Mouse (Mus musculus) lung, embryonic 14.5 days (tissue): ENCODE results near the gene Foxa2. TPM values are rescaled to one million over a fixed set of nuclear protein-coding genes. Genes with fewer than 3 reads are reported as not detected.

Source experiments
- ATAC-seq: fragments of 200-750 bp; cut with Nextera tagmentation; 2 replicates; pipeline ENCODE4 v1.8.0; 2017; ENCODE audit warnings: mild to moderate bottlenecking, moderate TSS enrichment, moderate library complexity; ENCODE audit not compliant: insufficient read depth
- DNase-seq: peaks from one replicate; pipeline ENCODE4 v3.0.0-alpha.2; 2015
- H3K27ac ChIP-seq: fragments of 300-500 bp; sonication (generic); 2 replicates; pipeline ENCODE4 v1.5.1; 2014; ENCODE audit warnings: low read depth, mild to moderate bottlenecking, moderate library complexity
- H3K27me3 ChIP-seq: fragments of 300-500 bp; sonication (generic); 2 replicates; pipeline ENCODE4 v1.6.1; 2014; ENCODE audit warnings: low read length, control low read depth; ENCODE audit not compliant: insufficient read depth
- H3K36me3 ChIP-seq: fragments of 300-500 bp; sonication (generic); 2 replicates; pipeline ENCODE4 v1.6.1; 2014; ENCODE audit warnings: control low read depth; ENCODE audit not compliant: insufficient read depth
- H3K4me1 ChIP-seq: fragments of 300-500 bp; sonication (generic); 2 replicates; pipeline ENCODE4 v1.6.1; 2014; ENCODE audit warnings: antibody characterized with exemption, control low read depth; ENCODE audit not compliant: insufficient read depth
- H3K4me2 ChIP-seq: fragments of 300-500 bp; sonication (generic); 2 replicates; pipeline ENCODE4 v1.6.1; 2014; ENCODE audit warnings: mild to moderate bottlenecking
- H3K4me3 ChIP-seq: fragments of 300-500 bp; sonication (generic); 2 replicates; pipeline ENCODE4 v1.5.1; 2014; ENCODE audit warnings: low read depth, low read length
- H3K9ac ChIP-seq: fragments of 300-500 bp; sonication (generic); 2 replicates; pipeline ENCODE4 v1.6.1; 2014
- H3K9me3 ChIP-seq: fragments of 300-500 bp; sonication (generic); 2 replicates; pipeline ENCODE4 v1.6.1; 2016; ENCODE audit warnings: low read depth, low read length, control low read depth
- CTCF ChIP-seq: IDR thresholded peaks from 2 replicates; pipeline ENCODE4 v1.5.1; 2016; ENCODE audit warnings: antibody characterized with exemption, low read depth
- WGBS: fragments of 180-500 bp; shearing (Covaris S2); extraction: QIAGEN DNeasy Blood & Tissue Kit; methylation state at CpG from one replicate; pipeline ENCODE4 v1.1.7; 2014; 5-methylcytosine and 5-hydroxymethylcytosine counted together
- polyA plus RNA-seq: library from polyadenylated mRNA; unstranded; fragments of >200 nt; fragmentation: Nextera tagmentation; extraction: Ambion mirVana; gene quantifications from 2 replicates; pipeline ENCODE4 v1.2.1, GENCODE M21; 2014

Foxa2 gene
- polyA plus RNA-seq, 1 experiment from 2014 or later, result 43.2 TPM

- no peaks in the 10 kb centered on the region for H3K4me1 ChIP-seq
- ATAC-seq (peak; percentile 44), DNase-seq (no peak)
- H3K4me3 ChIP-seq, result peak overlapping the region; percentile 51
- under 1% methylated on average over 53 of the region's 53 CpGs for WGBS
- H3K9me3 ChIP-seq, result no peaks in the 10 kb centered on the region
- H3K36me3 ChIP-seq, result 0 out of 2 replicates have a peak, but pooled peaks cover 15% of the 10 kb centered on the region
- H3K27me3 ChIP-seq, result peaks cover 98% of the 10 kb centered on the region
- H3K9ac ChIP-seq, result peak overlapping the region; percentile 67
- peak overlapping the region; percentile 97 for H3K27ac ChIP-seq
- TF ChIP-seq CTCF, result no peak
- H3K4me2 ChIP-seq, result peak overlapping the region; percentile 59
Observed at GRCm38 (mm10) chr2:148039351-148040235, 7.2 kb downstream of the Foxa2 start.

- peak overlapping the region; percentile 97 for H3K27ac ChIP-seq
- peak overlapping the region; percentile 51 for H3K4me3 ChIP-seq
- peak overlapping the region; percentile 67 for H3K9ac ChIP-seq
- H3K27me3 ChIP-seq, result peaks cover 98% of the 10 kb centered on the region
- H3K4me2 ChIP-seq, result peak overlapping the region; percentile 59
- no peaks in the 10 kb centered on the region for H3K4me1 ChIP-seq
- 0 out of 2 replicates have a peak, but pooled peaks cover 6% of the 10 kb centered on the region for H3K36me3 ChIP-seq
- under 1% methylated on average over 42 of the region's 42 CpGs for WGBS
- no peak for DNase-seq
- TF ChIP-seq CTCF, result no peak
- no peak for ATAC-seq
- no peaks in the 10 kb centered on the region for H3K9me3 ChIP-seq
Observed at GRCm38 (mm10) chr2:148038366-148039310, 8.1 kb downstream of the Foxa2 start.

DNA sequence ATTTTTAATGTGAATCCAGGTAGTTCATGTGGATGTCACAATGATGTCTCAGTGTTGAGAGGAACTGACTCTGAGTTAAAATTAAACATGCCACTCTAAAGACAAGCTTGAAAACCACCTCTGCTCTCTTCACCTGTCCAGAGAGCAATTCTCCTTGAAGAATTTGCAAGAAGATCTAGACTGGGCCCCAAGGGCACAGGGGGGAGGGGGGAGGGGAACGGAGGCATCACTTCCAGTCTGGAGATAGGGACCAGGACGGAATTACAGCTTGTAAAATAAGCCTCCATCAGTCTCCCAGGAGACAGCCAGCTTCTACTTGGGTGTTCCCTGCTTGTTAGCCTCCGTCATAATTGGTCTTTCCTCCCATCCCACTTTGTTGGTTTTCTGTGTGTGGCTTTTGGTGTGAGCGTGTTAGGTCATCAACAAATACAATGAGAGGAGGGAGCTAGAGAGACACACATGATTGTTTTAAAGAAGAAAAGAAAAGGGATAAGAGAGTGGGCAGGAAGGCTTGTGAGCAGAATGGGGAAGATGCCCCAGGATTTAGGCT lies 10.1 kb downstream of the Foxa2 start:
- DNase-seq (no peak), ATAC-seq (no peak)
- H3K4me1 ChIP-seq, result no peaks in the 10 kb centered on the region
- WGBS, result 4% methylated on average over 4 of the region's 4 CpGs
- peak overlapping the region; percentile 59 for H3K4me2 ChIP-seq
- peak overlapping the region; percentile 51 for H3K4me3 ChIP-seq
- peaks cover 93% of the 10 kb centered on the region for H3K27me3 ChIP-seq
- peak overlapping the region; percentile 97 for H3K27ac ChIP-seq
- no peaks in the 10 kb centered on the region for H3K36me3 ChIP-seq
- H3K9ac ChIP-seq, result peak overlapping the region; percentile 67
- no peaks in the 10 kb centered on the region for H3K9me3 ChIP-seq
- TF ChIP-seq CTCF, result no peak

GRCm38 (mm10) chr2:148030991-148031675 lies 15.6 kb downstream of the Foxa2 start:
- H3K4me2 ChIP-seq, result peak overlapping the region; percentile 54
- H3K9me3 ChIP-seq, result no peaks in the 10 kb centered on the region
- TF ChIP-seq CTCF, result no peak
- peaks cover 67% of the 10 kb centered on the region for H3K27me3 ChIP-seq
- H3K4me3 ChIP-seq, result peak overlapping the region; percentile 22
- WGBS, result 14% methylated on average over 6 of the region's 6 CpGs
- ATAC-seq, result no peak
- H3K9ac ChIP-seq, result peak overlapping the region; percentile 39
- no peak for DNase-seq
- peak overlapping the region; percentile 78 for H3K27ac ChIP-seq
- no peaks in the 10 kb centered on the region; the same call in 1 of the 2 replicates for H3K4me1 ChIP-seq
- H3K36me3 ChIP-seq, result no peaks in the 10 kb centered on the region

DNA sequence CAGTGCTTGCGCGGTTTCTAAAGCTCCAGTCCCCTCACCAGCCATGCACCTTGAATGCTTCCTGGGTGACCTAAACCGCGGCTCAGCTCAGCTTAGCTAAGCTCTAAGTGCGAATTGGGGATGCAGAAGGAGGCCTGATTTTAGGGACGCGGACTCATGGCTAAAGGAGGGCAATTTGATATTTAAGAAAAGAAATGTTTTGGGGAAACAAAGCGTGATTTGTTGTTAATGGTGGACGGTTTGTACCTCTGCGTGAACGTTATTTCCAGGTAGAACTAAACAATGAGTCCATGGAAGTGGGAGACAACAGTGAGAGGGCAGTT lies 16.2 kb downstream of the Foxa2 start:
- peak overlapping the region; percentile 39 for H3K9ac ChIP-seq
- no peak for ATAC-seq
- DNase-seq, result no peak
- peaks cover 2% of the 10 kb centered on the region; the same call in 1 of the 2 replicates for H3K4me1 ChIP-seq
- H3K9me3 ChIP-seq, result no peaks in the 10 kb centered on the region
- H3K27ac ChIP-seq, result peak overlapping the region; percentile 78
- H3K4me2 ChIP-seq, result peak overlapping the region; percentile 54
- peaks cover 65% of the 10 kb centered on the region for H3K27me3 ChIP-seq
- 4% methylated on average over 11 of the region's 11 CpGs for WGBS
- H3K4me3 ChIP-seq, result peak overlapping the region; percentile 22
- no peak for TF ChIP-seq CTCF
- H3K36me3 ChIP-seq, result no peaks in the 10 kb centered on the region
